Mouse (Mus musculus) ES-Bruce4 (cell line): Measurements from ENCODE around the gene Usp12.

Experiments used
- CTCF ChIP-seq: IDR thresholded peaks from one replicate; pipeline ENCODE4 v1.8.1; 2011; ENCODE audit warnings: low read depth, low read length
- POLR2A ChIP-seq: IDR thresholded peaks from one replicate; pipeline ENCODE4 v1.8.1; 2011; ENCODE audit warnings: low read length; ENCODE audit not compliant: insufficient read depth

DNA sequence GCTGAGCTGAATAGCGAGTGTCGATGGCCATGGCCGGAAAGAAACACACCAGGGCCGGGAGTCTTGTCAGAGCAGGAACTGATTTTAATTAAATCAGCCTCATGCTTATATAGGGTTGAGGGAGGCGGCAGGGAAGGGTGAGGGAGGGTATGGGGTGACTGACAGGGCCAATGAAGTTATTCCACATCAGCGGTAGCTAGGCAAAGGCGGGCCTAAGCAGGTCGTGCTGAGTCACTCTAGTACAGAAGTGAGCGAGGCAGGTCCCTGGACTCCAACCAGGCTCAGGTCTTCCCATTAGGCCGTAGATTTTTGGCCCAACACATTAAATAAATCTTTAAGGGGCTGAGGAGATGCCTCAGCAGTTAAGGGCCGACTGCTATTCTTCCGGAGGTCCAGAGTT lies 81.0 kb downstream of the Usp12 start:
- no peak for TF ChIP-seq CTCF
- no peak for TF ChIP-seq POLR2A
